Mouse (Mus musculus): ENCODE measurements around the gene Trim65. TPM values are rescaled to one million over a fixed set of nuclear protein-coding genes. Genes with fewer than 3 reads are reported as not detected.
A peak's percentile ranks its signal among the peaks of the same experiment; 100 is the strongest.

Gene Trim65
- polyA plus RNA-seq, 1 experiment from 2014 or later = 3.9 TPM

GRCm38 (mm10) chr11:116107777-116108285 is 23.1 kb downstream of the Trim65 start:
- no peak for DNase-seq (ENCODE audit: low spot score)
- TF ChIP-seq EP300 (IDR thresholded peaks at IDR 0.05) (no peak), CTCF (IDR thresholded peaks at IDR 0.05) (no peak)
- WGBS = 45% methylated on average over 19 of the region's 19 CpGs
- H3K36me3 ChIP-seq (ENCODE audit: insufficient read depth, low read length) = 0 out of 2 replicates have a peak, but pooled peaks cover 6% of the 10 kb centered on the region
- H3K27ac ChIP-seq (ENCODE audit: low read length) = no peak overlapping the region; the same call in 1 of the 2 replicates
- H3K4me3 ChIP-seq (ENCODE audit: low read depth, low read length) = peak overlapping the region; percentile 15
- peaks cover 21% of the 10 kb centered on the region for H3K4me1 ChIP-seq (ENCODE audit: insufficient read depth, low read depth, low read length)
- no peaks in the 10 kb centered on the region for H3K9me3 ChIP-seq (ENCODE audit: low read length)
- ATAC-seq = no peak
- H3K9ac ChIP-seq (replicated peaks; ENCODE audit: low read depth) = no peak overlapping the region
- peak overlapping the region; percentile 65 for H3K4me2 ChIP-seq (replicated peaks; ENCODE audit: low read depth, low read length)
- 0 out of 2 replicates have a peak, but pooled peaks cover 10% of the 10 kb centered on the region for H3K27me3 ChIP-seq (replicated peaks; ENCODE audit: insufficient read depth, low read length)

GRCm38 (mm10) chr11:116106963-116107776 is 23.8 kb downstream of the Trim65 start:
- H3K9ac ChIP-seq (replicated peaks; ENCODE audit: low read depth) = no peak overlapping the region
- no peak for DNase-seq (ENCODE audit: low spot score)
- 46% methylated on average over 13 of the region's 14 CpGs for WGBS
- H3K27me3 ChIP-seq (replicated peaks; ENCODE audit: insufficient read depth, low read length) = 0 out of 2 replicates have a peak, but pooled peaks cover 10% of the 10 kb centered on the region
- peak overlapping the region; percentile 15; the same call in 1 of the 2 replicates for H3K4me3 ChIP-seq (ENCODE audit: low read depth, low read length)
- peak overlapping the region; percentile 65; the same call in 1 of the 2 replicates for H3K4me2 ChIP-seq (replicated peaks; ENCODE audit: low read depth, low read length)
- H3K36me3 ChIP-seq (ENCODE audit: insufficient read depth, low read length) = 0 out of 2 replicates have a peak, but pooled peaks cover 6% of the 10 kb centered on the region
- TF ChIP-seq EP300 (IDR thresholded peaks at IDR 0.05) (no peak), CTCF (IDR thresholded peaks at IDR 0.05) (peak; percentile 52)
- ATAC-seq = no peak
- no peak overlapping the region for H3K27ac ChIP-seq (ENCODE audit: low read length)
- H3K4me1 ChIP-seq (ENCODE audit: insufficient read depth, low read depth, low read length) = peaks cover 24% of the 10 kb centered on the region
- no peaks in the 10 kb centered on the region for H3K9me3 ChIP-seq (ENCODE audit: low read length)

GRCm38 (mm10) chr11:116106154-116106962 is 24.6 kb downstream of the Trim65 start:
- 0 out of 2 replicates have a peak, but pooled peaks cover 10% of the 10 kb centered on the region for H3K27me3 ChIP-seq (replicated peaks; ENCODE audit: insufficient read depth, low read length)
- DNase-seq (ENCODE audit: low spot score) (no peak), ATAC-seq (no peak)
- H3K4me2 ChIP-seq (replicated peaks; ENCODE audit: low read depth, low read length) = peak overlapping the region; percentile 15; the same call in 1 of the 2 replicates
- 51% methylated on average over 32 of the region's 32 CpGs for WGBS
- no peak overlapping the region for H3K9ac ChIP-seq (replicated peaks; ENCODE audit: low read depth)
- H3K27ac ChIP-seq (ENCODE audit: low read length) = no peak overlapping the region
- no peaks in the 10 kb centered on the region for H3K9me3 ChIP-seq (ENCODE audit: low read length)
- H3K4me3 ChIP-seq (ENCODE audit: low read depth, low read length) = no peak overlapping the region
- H3K4me1 ChIP-seq (ENCODE audit: insufficient read depth, low read depth, low read length) = peaks cover 29% of the 10 kb centered on the region
- no peak for TF ChIP-seq EP300 (IDR thresholded peaks at IDR 0.05)
- TF ChIP-seq CTCF (IDR thresholded peaks at IDR 0.05) = no peak
- H3K36me3 ChIP-seq (ENCODE audit: insufficient read depth, low read length) = 0 out of 2 replicates have a peak, but pooled peaks cover 6% of the 10 kb centered on the region

- TF ChIP-seq CTCF (IDR thresholded peaks at IDR 0.05) (no peak), EP300 (IDR thresholded peaks at IDR 0.05) (no peak)
- Histone ChIP-seq H3K27me3 (replicated peaks; ENCODE audit: insufficient read depth, low read length) (0 out of 2 replicates have a peak, but pooled peaks cover 10% of the 10 kb centered on the region), H3K36me3 (ENCODE audit: insufficient read depth, low read length) (0 out of 2 replicates have a peak, but pooled peaks cover 6% of the 10 kb centered on the region), H3K4me3 (ENCODE audit: low read depth, low read length) (no peak overlapping the region), H3K4me2 (replicated peaks; ENCODE audit: low read depth, low read length) (no peak overlapping the region), H3K4me1 (ENCODE audit: insufficient read depth, low read depth, low read length) (peaks cover 29% of the 10 kb centered on the region), H3K27ac (ENCODE audit: low read length) (no peak overlapping the region), H3K9me3 (ENCODE audit: low read length) (no peaks in the 10 kb centered on the region), H3K9ac (replicated peaks; ENCODE audit: low read depth) (no peak overlapping the region)
- 89% methylated on average over 2 of the region's 2 CpGs for WGBS
- no peak for ATAC-seq
- DNase-seq (ENCODE audit: low spot score) = no peak
Measured at GRCm38 (mm10) chr11:116105065-116105464, 25.9 kb downstream of the Trim65 start.

- peak overlapping the region; percentile 4 for H3K27ac ChIP-seq (ENCODE audit: low read length)
- DNase-seq (ENCODE audit: low spot score) (peak; percentile 82), ATAC-seq (peak; percentile 74)
- WGBS = 20% methylated on average over 14 of the region's 14 CpGs
- H3K36me3 ChIP-seq (ENCODE audit: insufficient read depth, low read length) = 0 out of 2 replicates have a peak, but pooled peaks cover 6% of the 10 kb centered on the region
- H3K4me2 ChIP-seq (replicated peaks; ENCODE audit: low read depth, low read length) = no peak overlapping the region
- H3K9ac ChIP-seq (replicated peaks; ENCODE audit: low read depth) = no peak overlapping the region
- no peaks in the 10 kb centered on the region for H3K9me3 ChIP-seq (ENCODE audit: low read length)
- H3K4me1 ChIP-seq (ENCODE audit: insufficient read depth, low read depth, low read length) = peaks cover 29% of the 10 kb centered on the region
- H3K4me3 ChIP-seq (ENCODE audit: low read depth, low read length) = no peak overlapping the region
- TF ChIP-seq CTCF (IDR thresholded peaks at IDR 0.05) = no peak
- TF ChIP-seq EP300 (IDR thresholded peaks at IDR 0.05) = peak; percentile 69; the same call in 1 of the 2 replicates
- 0 out of 2 replicates have a peak, but pooled peaks cover 4% of the 10 kb centered on the region for H3K27me3 ChIP-seq (replicated peaks; ENCODE audit: insufficient read depth, low read length)
Measured at GRCm38 (mm10) chr11:116104006-116104646, 26.8 kb downstream of the Trim65 start.
